Mouse (Mus musculus): Measurements from ENCODE around the gene Shisa2. TPM values are rescaled to one million over a fixed set of nuclear protein-coding genes. Genes with fewer than 3 reads are reported as not detected.

Shisa2 gene
- polyA plus RNA-seq, 1 experiment from 2014 or later: 14.0 TPM

GRCm38 (mm10) chr14:59672893-59673515 is 47.9 kb downstream of the Shisa2 start:
- Histone ChIP-seq H3K9me3 (no peaks in the 10 kb centered on the region), H3K4me1 (peaks cover 17% of the 10 kb centered on the region), H3K4me3 (no peak overlapping the region), H3K27me3 (no peaks in the 10 kb centered on the region), H3K36me3 (no peaks in the 10 kb centered on the region), H3K9ac (no peak overlapping the region), H3K4me2 (no peak overlapping the region), H3K27ac (no peak overlapping the region)
- no peak for ATAC-seq (ENCODE audit: borderline replicate concordance, extremely low read depth, low FRiP score, low TSS enrichment)
- WGBS: 80% methylated on average over 6 of the region's 6 CpGs

- no peak overlapping the region for H3K9ac ChIP-seq
- no peak overlapping the region for H3K4me3 ChIP-seq
- H3K9me3 ChIP-seq: no peaks in the 10 kb centered on the region
- H3K27me3 ChIP-seq: no peaks in the 10 kb centered on the region
- 16% methylated on average over 8 of the region's 8 CpGs for WGBS
- no peaks in the 10 kb centered on the region for H3K36me3 ChIP-seq
- H3K27ac ChIP-seq: no peak overlapping the region
- H3K4me1 ChIP-seq: peaks cover 17% of the 10 kb centered on the region
- no peak for ATAC-seq (ENCODE audit: borderline replicate concordance, extremely low read depth, low FRiP score, low TSS enrichment)
- no peak overlapping the region for H3K4me2 ChIP-seq
Measured at GRCm38 (mm10) chr14:59674556-59674955, 49.4 kb downstream of the Shisa2 start.

- no peak for ATAC-seq (ENCODE audit: borderline replicate concordance, extremely low read depth, low FRiP score, low TSS enrichment)
- H3K36me3 ChIP-seq: no peaks in the 10 kb centered on the region
- H3K9me3 ChIP-seq: no peaks in the 10 kb centered on the region
- WGBS: 58% methylated on average over 4 of the region's 4 CpGs
- no peaks in the 10 kb centered on the region for H3K27me3 ChIP-seq
- H3K9ac ChIP-seq: no peak overlapping the region
- H3K27ac ChIP-seq: no peak overlapping the region
- H3K4me1 ChIP-seq: peaks cover 17% of the 10 kb centered on the region
- no peak overlapping the region for H3K4me3 ChIP-seq
- no peak overlapping the region for H3K4me2 ChIP-seq
Measured at GRCm38 (mm10) chr14:59675330-59675729, 50.2 kb downstream of the Shisa2 start.

DNA sequence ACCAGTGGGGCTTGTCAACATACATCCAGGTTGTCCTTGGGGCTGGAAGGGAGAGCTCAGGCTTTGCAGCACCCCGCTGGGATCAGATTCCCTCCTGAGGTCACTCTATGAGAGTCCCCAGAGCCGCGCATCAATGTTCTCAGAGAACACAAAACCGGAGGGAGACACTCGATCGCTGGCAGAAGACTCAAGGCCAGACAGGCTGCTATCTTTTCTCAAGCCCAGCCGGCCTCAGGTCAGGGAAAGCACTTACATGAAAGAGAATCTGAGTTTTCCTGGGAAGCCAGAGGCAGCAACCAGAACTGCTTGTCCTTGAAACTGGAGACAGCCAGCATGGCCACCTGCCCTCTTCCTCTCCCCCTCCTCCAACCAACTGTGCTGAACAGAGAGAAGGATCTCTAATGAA is 52.5 kb downstream of the Shisa2 start:
- H3K4me1 ChIP-seq: peaks cover 22% of the 10 kb centered on the region
- H3K9me3 ChIP-seq: no peaks in the 10 kb centered on the region
- H3K27ac ChIP-seq: no peak overlapping the region
- no peak overlapping the region for H3K4me2 ChIP-seq
- no peak overlapping the region for H3K4me3 ChIP-seq
- 68% methylated on average over 7 of the region's 7 CpGs for WGBS
- no peak for ATAC-seq (ENCODE audit: borderline replicate concordance, extremely low read depth, low FRiP score, low TSS enrichment)
- no peaks in the 10 kb centered on the region for H3K36me3 ChIP-seq
- H3K9ac ChIP-seq: no peak overlapping the region
- no peaks in the 10 kb centered on the region for H3K27me3 ChIP-seq

Other genes starting within 250 kb of the Shisa2 start
- gene Phf11c, start 229.9 kb upstream of the Shisa2 start, polyA plus RNA-seq (2015; fragmentation: Nextera tagmentation; extraction: Ambion mirVana): 0.55 and 0.64 TPM in 2 replicates
- gene Setdb2, start 184.4 kb upstream of the Shisa2 start, polyA plus RNA-seq (2015; fragmentation: Nextera tagmentation; extraction: Ambion mirVana): 11.7 and 12.5 TPM in 2 replicates
- gene Cab39l, start 184.3 kb upstream of the Shisa2 start, polyA plus RNA-seq (2015; fragmentation: Nextera tagmentation; extraction: Ambion mirVana): 41.8 and 44.7 TPM in 2 replicates
- 30.6 and 36.2 TPM in 2 replicates for gene Cdadc1, start 27.3 kb upstream of the Shisa2 start, polyA plus RNA-seq (2015; fragmentation: Nextera tagmentation; extraction: Ambion mirVana)